Mouse (Mus musculus) stomach, embryonic 15.5 days (tissue): Measurements from ENCODE around the gene Nipal3. TPM values are rescaled to one million over a fixed set of nuclear protein-coding genes. Genes with fewer than 3 reads are reported as not detected.

Source experiments
- ATAC-seq: fragments of 200-750 bp; cut with Nextera tagmentation; 2 replicates; pipeline ENCODE4 v1.8.0; 2017; ENCODE audit warnings: low read depth, moderate number of reproducible peaks, moderate TSS enrichment; ENCODE audit not compliant: insufficient read depth, low FRiP score
- H3K27ac ChIP-seq: fragments of 300-500 bp; sonication (generic); 2 replicates; pipeline ENCODE4 v1.5.1; 2015; ENCODE audit warnings: mild to moderate bottlenecking, inconsistent platforms
- H3K27me3 ChIP-seq: fragments of 300-500 bp; sonication (generic); replicated peaks from 2 replicates; pipeline ENCODE4 v1.6.1; 2015; ENCODE audit warnings: inconsistent platforms
- H3K36me3 ChIP-seq: fragments of 300-500 bp; sonication (generic); 2 replicates; pipeline ENCODE4 v1.6.1; 2015; ENCODE audit warnings: inconsistent platforms
- H3K4me1 ChIP-seq: fragments of 300-500 bp; sonication (generic); 2 replicates; pipeline ENCODE4 v1.6.1; 2015; ENCODE audit warnings: inconsistent platforms
- H3K4me2 ChIP-seq: fragments of 300-500 bp; sonication (generic); 2 replicates; pipeline ENCODE4 v1.6.1; 2015; ENCODE audit warnings: mild to moderate bottlenecking, inconsistent platforms
- H3K4me3 ChIP-seq: fragments of 300-500 bp; sonication (generic); replicated peaks from 2 replicates; pipeline ENCODE4 v1.5.1; 2015; ENCODE audit warnings: inconsistent platforms
- H3K9ac ChIP-seq: fragments of 300-500 bp; sonication (generic); 2 replicates; pipeline ENCODE4 v1.6.1; 2015; ENCODE audit warnings: inconsistent platforms
- H3K9me3 ChIP-seq: fragments of 300-500 bp; sonication (generic); 2 replicates; pipeline ENCODE4 v1.6.1; 2016; ENCODE audit warnings: inconsistent platforms
- WGBS: fragments of 180-500 bp; shearing (Covaris S2); methylation state at CpG from one replicate; pipeline ENCODE4 v1.1.7; 2015; 5-methylcytosine and 5-hydroxymethylcytosine counted together
- polyA plus RNA-seq: library from polyadenylated mRNA; unstranded; fragments of >200 nt; fragmentation: Nextera tagmentation; extraction: Ambion mirVana; gene quantifications from 2 replicates; pipeline ENCODE4 v1.2.1, GENCODE M21; 2015

Nipal3 gene
- polyA plus RNA-seq, 1 experiment from 2014 or later = 4.5 TPM

DNA sequence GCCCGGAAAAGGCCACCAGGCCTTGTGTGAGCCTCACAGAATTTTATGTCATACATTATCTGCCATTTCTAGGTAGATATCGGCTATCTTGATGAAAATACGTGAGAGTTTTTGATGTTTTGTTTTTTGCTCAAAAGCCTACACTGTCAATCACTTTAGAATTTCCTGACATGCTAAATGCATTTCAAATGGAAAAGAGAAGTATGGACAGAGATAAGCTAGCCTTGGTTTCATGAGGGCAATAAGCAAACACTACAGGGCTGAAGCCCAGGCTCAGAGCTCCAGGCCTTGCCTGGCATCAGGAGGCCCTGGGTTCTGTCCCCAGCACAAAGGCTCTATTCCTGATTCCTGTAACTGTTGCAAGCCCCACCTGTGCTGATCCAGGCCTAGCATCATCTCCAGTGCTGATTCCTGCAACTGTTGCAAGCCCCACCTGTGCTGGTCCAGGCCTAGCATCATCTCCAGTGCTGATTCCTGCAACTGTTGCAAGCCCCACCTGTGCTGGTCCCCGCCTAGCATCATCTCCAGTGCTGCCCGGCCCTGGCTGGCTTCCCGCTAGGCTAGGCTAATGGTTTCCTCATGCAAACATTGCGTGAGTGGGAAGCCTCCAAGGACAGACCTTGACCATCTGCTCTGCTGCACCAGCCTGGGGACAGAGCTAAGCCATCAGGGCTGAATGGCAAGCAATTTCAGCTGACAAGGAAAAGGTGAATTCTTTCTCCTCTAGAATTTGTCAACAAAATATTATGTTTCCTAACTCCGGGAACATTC is 64.7 kb downstream of the Nipal3 start:
- Histone ChIP-seq H3K4me2 (no peak overlapping the region), H3K27ac (no peak overlapping the region), H3K4me3 (no peak overlapping the region), H3K4me1 (peaks cover 10% of the 10 kb centered on the region), H3K9ac (no peak overlapping the region), H3K36me3 (no peaks in the 10 kb centered on the region), H3K27me3 (no peaks in the 10 kb centered on the region), H3K9me3 (no peaks in the 10 kb centered on the region)
- ATAC-seq = no peak
- WGBS = 73% methylated on average over 8 of the region's 8 CpGs

DNA sequence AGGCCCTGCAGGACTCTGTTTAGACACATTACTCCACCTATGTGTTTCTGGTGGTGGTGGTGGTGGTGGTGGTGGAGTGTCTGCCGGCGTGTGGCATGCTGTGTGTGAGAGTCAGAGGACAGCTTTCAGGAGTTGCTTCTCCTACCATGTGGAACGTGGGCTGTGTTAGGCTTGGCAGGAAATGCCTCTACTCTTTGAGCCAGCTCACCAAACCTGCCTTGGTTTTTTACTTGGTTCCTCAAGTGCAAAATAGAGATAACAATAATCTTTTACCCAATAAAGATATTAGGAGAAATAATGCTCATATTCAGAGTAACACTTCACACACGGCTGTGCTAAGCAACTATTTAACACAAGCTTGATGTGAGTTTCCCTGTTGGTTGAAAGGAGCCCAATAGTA is 65.5 kb downstream of the Nipal3 start:
- ATAC-seq = no peak
- Histone ChIP-seq H3K9ac (no peak overlapping the region), H3K9me3 (no peaks in the 10 kb centered on the region), H3K27me3 (no peaks in the 10 kb centered on the region), H3K36me3 (peaks cover 3% of the 10 kb centered on the region; the same call in 1 of the 2 replicates), H3K4me3 (no peak overlapping the region), H3K4me2 (no peak overlapping the region), H3K4me1 (peaks cover 10% of the 10 kb centered on the region), H3K27ac (no peak overlapping the region)
- WGBS = 78% methylated on average over 4 of the region's 4 CpGs

DNA sequence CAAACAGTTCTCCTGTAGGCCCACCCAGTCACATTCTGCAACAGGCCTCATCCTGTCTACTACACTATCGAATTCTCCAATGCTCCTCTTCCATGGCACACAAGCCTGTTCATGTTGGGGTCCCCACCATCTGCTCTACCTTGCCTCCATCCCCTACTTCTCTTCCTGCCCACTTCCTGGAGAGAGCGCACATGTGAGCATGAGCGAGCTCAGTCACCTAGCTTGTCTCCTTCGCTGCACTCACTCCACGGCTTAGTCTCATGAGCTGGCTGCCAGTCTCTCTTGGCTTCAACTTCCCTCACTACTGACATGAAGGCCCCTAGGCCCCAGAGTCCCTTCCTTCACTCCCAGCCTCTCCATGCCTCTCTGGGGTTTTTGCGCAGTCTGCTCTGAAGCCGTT is 68.3 kb downstream of the Nipal3 start:
- H3K9ac ChIP-seq = no peak overlapping the region
- no peak for ATAC-seq

DNA sequence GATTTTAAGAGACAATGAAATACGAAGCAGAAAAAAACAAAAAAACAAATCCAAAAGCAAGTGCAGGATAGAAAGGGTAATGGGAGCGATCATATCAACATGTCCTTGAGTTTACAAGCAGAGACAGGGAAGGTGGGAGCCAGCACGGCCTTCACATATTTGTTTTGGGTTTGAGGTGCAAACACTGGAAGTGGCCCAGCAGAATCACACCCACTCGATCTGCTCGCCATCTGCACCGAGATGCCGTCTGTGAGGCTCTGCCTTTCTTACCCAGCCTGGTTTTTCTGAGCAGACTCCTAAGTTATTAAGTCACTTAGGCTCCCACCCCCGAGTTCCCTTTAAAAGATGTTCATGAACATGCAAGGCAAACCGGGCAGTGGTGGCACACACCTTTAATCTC is 69.2 kb downstream of the Nipal3 start:
- Histone ChIP-seq H3K4me2 (no peak overlapping the region), H3K4me3 (no peak overlapping the region), H3K9ac (no peak overlapping the region), H3K9me3 (no peaks in the 10 kb centered on the region), H3K36me3 (peaks cover 9% of the 10 kb centered on the region; the same call in 1 of the 2 replicates), H3K27ac (no peak overlapping the region), H3K27me3 (no peaks in the 10 kb centered on the region), H3K4me1 (no peaks in the 10 kb centered on the region)
- ATAC-seq = no peak
- 74% methylated on average over 9 of the region's 9 CpGs for WGBS

More for the DNA sequence above, 68.3 kb downstream of the Nipal3 start:
- 92% methylated on average over 7 of the region's 7 CpGs for WGBS
- no peaks in the 10 kb centered on the region for H3K9me3 ChIP-seq
- peaks cover 6% of the 10 kb centered on the region; the same call in 1 of the 2 replicates for H3K36me3 ChIP-seq
- H3K4me2 ChIP-seq = no peak overlapping the region
- no peak overlapping the region for H3K27ac ChIP-seq
- H3K27me3 ChIP-seq = no peaks in the 10 kb centered on the region
- H3K4me3 ChIP-seq = no peak overlapping the region
- H3K4me1 ChIP-seq = no peaks in the 10 kb centered on the region

DNA sequence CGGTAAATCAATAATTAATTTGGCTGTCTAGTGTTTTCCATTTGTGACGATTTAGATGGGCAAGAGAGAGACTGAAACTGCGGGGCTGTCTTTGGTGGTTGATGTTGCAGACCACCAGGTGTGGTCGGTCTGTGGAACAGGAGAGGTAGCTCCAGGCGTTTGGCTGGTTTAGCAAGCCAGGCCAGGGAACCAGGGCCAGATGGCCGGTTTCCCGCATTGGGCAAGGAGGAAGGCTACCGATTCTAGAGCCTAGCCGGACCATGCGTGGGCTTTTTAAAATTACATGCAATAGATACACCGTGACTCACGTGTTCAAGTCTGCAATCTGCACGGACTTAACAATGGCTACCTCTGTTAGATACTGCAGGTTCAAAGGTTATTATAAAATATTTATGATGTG is 73.9 kb downstream of the Nipal3 start:
- 91% methylated on average over 13 of the region's 13 CpGs for WGBS

DNA sequence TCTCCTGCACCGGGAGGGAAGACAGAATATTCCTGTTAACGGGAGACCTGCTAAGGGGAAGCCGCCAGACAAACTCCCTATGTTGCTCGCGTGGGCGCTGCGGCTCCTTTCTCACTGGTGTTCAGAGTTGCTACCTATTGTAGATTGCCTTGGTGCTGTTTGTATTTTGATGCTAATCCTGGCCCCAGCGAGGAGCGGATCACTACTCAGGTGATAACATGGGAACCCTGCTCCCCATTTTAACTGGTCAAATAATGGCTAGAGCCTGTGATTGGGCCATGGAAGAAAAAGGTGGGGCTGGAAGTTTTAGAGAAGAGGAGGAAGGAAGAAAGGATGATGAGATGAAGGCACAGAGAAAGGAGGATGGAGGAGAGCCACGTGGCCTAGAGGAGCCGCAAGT is 74.4 kb downstream of the Nipal3 start:
- Histone ChIP-seq H3K9ac (no peak overlapping the region), H3K4me3 (no peak overlapping the region), H3K4me1 (no peaks in the 10 kb centered on the region), H3K27me3 (no peaks in the 10 kb centered on the region), H3K4me2 (no peak overlapping the region), H3K9me3 (no peaks in the 10 kb centered on the region), H3K27ac (no peak overlapping the region), H3K36me3 (peaks cover 29% of the 10 kb centered on the region; the same call in 1 of the 2 replicates)
- ATAC-seq = no peak
- 74% methylated on average over 11 of the region's 11 CpGs for WGBS

More for the DNA sequence above, 73.9 kb downstream of the Nipal3 start:
- Histone ChIP-seq H3K4me1 (no peaks in the 10 kb centered on the region), H3K9ac (no peak overlapping the region), H3K36me3 (peaks cover 28% of the 10 kb centered on the region; the same call in 1 of the 2 replicates), H3K4me3 (no peak overlapping the region), H3K9me3 (no peaks in the 10 kb centered on the region), H3K27ac (no peak overlapping the region), H3K4me2 (no peak overlapping the region), H3K27me3 (no peaks in the 10 kb centered on the region)
- no peak for ATAC-seq

DNA sequence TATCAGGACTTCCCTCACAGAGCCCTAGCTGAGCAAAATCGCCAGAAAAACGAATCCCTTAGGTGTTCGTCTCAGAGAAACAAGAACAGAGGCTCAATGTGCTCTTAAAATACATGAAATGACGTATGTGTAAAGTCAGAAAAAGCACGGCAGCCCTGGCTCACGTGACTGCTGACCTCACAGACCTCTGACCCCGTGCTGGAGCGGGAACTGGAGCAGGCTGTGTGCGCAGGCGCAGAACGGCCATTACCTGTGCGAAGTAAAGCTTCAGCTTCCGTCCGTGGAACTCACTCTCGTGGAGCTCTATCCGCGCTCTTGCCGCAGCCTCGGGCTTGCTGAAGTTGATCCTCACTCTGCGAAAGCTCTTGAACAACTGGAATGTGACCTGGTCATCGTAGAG is 74.8 kb downstream of the Nipal3 start:
- H3K36me3 ChIP-seq = peaks cover 27% of the 10 kb centered on the region; the same call in 1 of the 2 replicates
- H3K9me3 ChIP-seq = no peaks in the 10 kb centered on the region
- no peak overlapping the region for H3K4me2 ChIP-seq
- H3K9ac ChIP-seq = no peak overlapping the region
- no peak overlapping the region for H3K4me3 ChIP-seq
- WGBS = 83% methylated on average over 21 of the region's 21 CpGs
- ATAC-seq = no peak
- no peaks in the 10 kb centered on the region for H3K4me1 ChIP-seq
- no peak overlapping the region for H3K27ac ChIP-seq
- no peaks in the 10 kb centered on the region for H3K27me3 ChIP-seq

DNA sequence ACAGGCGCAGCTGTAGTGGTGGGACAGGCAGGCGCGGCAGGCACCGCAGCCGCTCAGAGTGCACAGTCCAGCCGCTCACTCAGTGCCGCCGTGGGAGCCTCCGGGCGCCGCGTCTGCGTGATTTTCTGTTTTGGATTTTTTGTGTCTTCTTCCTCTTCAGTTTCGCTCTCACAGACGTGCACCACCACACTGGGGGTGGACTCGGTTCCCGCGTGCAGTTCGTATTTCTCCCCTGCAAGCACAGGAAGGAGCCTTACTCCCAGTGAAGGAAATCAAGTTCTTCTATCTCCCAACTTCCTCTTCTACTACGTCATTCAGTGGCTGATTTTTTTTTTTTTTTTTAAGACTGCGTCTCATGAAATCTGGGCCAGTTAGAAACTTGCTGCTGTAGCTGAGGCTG is 78.5 kb downstream of the Nipal3 start:
- no peak overlapping the region for H3K27ac ChIP-seq
- H3K4me2 ChIP-seq = no peak overlapping the region
- H3K4me1 ChIP-seq = no peaks in the 10 kb centered on the region
- peaks cover 20% of the 10 kb centered on the region for H3K36me3 ChIP-seq
- H3K27me3 ChIP-seq = no peaks in the 10 kb centered on the region
- H3K9ac ChIP-seq = no peak overlapping the region
- WGBS = 86% methylated on average over 21 of the region's 21 CpGs
- no peak overlapping the region for H3K4me3 ChIP-seq
- H3K9me3 ChIP-seq = no peaks in the 10 kb centered on the region
- no peak for ATAC-seq

DNA sequence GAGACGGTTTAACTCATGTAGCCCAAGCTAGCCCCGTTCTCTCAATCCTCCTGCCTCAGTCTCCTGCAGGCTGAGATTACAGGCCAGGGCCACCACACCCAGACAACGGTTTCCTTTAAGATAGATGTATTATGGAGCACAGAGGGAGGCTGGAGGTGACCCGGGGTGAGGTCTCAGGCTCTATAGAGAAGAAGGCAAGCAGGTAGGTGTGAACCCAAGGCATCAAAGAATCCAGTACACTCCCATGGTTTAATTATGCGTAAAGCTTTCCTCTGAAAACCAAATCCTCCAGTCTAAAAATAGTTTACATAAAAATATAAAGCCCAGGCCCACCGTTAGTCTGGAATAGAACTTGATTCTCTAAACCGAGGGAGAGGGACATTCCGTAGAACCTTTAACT is 81.3 kb downstream of the Nipal3 start:
- Histone ChIP-seq H3K9ac (no peak overlapping the region), H3K36me3 (peaks cover 9% of the 10 kb centered on the region), H3K4me1 (no peaks in the 10 kb centered on the region), H3K27me3 (no peaks in the 10 kb centered on the region), H3K4me3 (no peak overlapping the region), H3K27ac (no peak overlapping the region), H3K4me2 (no peak overlapping the region), H3K9me3 (no peaks in the 10 kb centered on the region)
- no peak for ATAC-seq
- WGBS = 75% methylated on average over 8 of the region's 8 CpGs

DNA sequence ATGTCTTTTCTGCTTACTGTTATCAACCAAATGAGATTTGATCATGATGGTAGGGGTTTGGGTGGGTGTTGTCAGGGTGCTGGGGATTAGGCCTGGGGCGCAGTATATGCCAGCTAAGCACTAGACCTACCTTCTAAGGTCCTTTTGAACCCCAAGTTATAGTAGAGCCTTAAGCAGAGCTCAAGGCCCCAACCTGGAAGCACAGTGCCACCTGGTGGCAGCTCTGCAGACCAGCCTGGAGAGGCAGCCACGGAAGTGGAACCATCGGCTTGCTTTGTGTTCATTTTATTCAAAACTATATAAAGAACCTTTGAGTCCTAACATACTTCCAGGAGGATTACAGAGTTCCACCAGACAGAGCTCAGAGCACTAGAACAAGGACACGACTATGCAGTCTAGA is 83.2 kb downstream of the Nipal3 start:
- H3K9ac ChIP-seq = no peak overlapping the region
- 35% methylated on average over 4 of the region's 4 CpGs for WGBS
- H3K4me2 ChIP-seq = no peak overlapping the region
- no peaks in the 10 kb centered on the region for H3K4me1 ChIP-seq
- peaks cover 3% of the 10 kb centered on the region for H3K36me3 ChIP-seq
- ATAC-seq = no peak
- H3K4me3 ChIP-seq = no peak overlapping the region
- H3K27me3 ChIP-seq = no peaks in the 10 kb centered on the region
- H3K27ac ChIP-seq = no peak overlapping the region
- no peaks in the 10 kb centered on the region for H3K9me3 ChIP-seq

DNA sequence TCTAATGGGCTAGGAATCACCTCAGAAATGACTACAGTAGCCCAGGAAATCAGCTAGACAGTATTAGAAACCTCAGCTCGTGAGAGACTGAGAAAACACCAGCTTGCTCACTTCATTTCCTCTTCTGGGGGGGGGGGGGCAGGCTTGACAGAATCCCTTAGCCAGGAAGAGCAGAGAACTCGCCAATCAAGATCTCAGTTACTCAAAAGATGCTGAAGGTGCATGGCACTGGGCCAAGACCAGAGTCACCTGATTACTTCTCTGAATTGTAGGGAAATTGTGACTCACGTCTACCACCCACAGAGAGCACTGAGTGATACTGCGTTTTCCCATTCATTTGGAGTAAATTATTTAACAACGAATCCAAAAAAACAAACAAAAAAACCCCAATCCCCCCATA is 88.7 kb downstream of the Nipal3 start:
- Histone ChIP-seq H3K36me3 (no peaks in the 10 kb centered on the region), H3K27me3 (no peaks in the 10 kb centered on the region), H3K9ac (no peak overlapping the region), H3K9me3 (no peaks in the 10 kb centered on the region), H3K4me2 (no peak overlapping the region), H3K27ac (no peak overlapping the region), H3K4me3 (no peak overlapping the region), H3K4me1 (no peaks in the 10 kb centered on the region)
- WGBS = 43% methylated on average over 5 of the region's 5 CpGs
- ATAC-seq = no peak

DNA sequence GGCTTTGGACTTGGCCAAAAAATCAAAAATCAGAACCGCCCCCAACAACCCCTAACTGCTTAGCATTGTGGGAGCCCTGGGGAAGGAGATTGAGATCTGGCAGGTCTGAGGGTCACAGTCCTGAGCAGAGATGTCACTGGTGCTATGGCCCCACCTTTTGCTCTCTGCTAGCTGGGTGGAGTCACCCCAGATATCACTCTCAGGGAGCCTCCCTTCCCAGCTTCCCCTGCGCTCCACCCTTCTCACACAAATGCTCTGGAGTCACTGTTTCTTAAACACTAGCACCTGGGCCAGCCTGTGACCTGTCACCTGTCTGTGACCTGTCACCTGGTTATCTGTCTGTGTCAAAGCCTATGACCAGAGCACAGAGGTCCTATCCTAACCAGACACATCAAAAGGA is 89.9 kb downstream of the Nipal3 start:
- no peaks in the 10 kb centered on the region for H3K4me1 ChIP-seq
- H3K27me3 ChIP-seq = no peaks in the 10 kb centered on the region
- H3K4me3 ChIP-seq = no peak overlapping the region
- ATAC-seq = peak; percentile 53; the same call in 1 of the 2 replicates
- H3K4me2 ChIP-seq = no peak overlapping the region
- no peaks in the 10 kb centered on the region for H3K9me3 ChIP-seq
- no peak overlapping the region for H3K27ac ChIP-seq
- 83% methylated on average over 2 of the region's 2 CpGs for WGBS
- no peaks in the 10 kb centered on the region for H3K36me3 ChIP-seq
- H3K9ac ChIP-seq = no peak overlapping the region
